Mouse (Mus musculus): Measurements from ENCODE around the gene Lipc.
"Not testable (repeated sequence)": the region's sequence is repeated elsewhere in the genome, so short reads cannot be mapped to it uniquely, and the experiment has no call there.

- TF ChIP-seq CTCF (IDR thresholded peaks at IDR 0.05; ENCODE audit: control insufficient read depth, insufficient read depth, low read length); POLR2A (IDR thresholded peaks at IDR 0.05; ENCODE audit: borderline replicate concordance, control insufficient read depth, low read depth, low read length): not testable (repeated sequence)
Observed at GRCm38 (mm10) chr9:70853081-70853480, 98.9 kb downstream of the Lipc start.

Data from bone marrow, adult 2 months (tissue).